Mouse (Mus musculus) bone marrow, adult 2 months (tissue): Measurements from ENCODE around the gene Gm10188. TPM values are rescaled to one million over a fixed set of nuclear protein-coding genes. Genes with fewer than 3 reads are reported as not detected.

Experiments used
- H3K27ac ChIP-seq: fragments of 200-500 bp; 2 replicates; pipeline ENCODE4 v1.5.1; 2012; ENCODE audit warnings: low read depth, mild to moderate bottlenecking, control low read depth, inconsistent platforms, low read length; ENCODE audit not compliant: control insufficient read depth, poor library complexity, insufficient read depth
- H3K4me1 ChIP-seq: fragments of 200-500 bp; 2 replicates; pipeline ENCODE4 v1.6.1; 2011; ENCODE audit warnings: low read length; ENCODE audit not compliant: control insufficient read depth, insufficient read depth
- H3K4me3 ChIP-seq: fragments of 200-500 bp; replicated peaks from 2 replicates; pipeline ENCODE3; 2011; ENCODE audit warnings: mild to moderate bottlenecking, low read depth, low read length, control low read depth; ENCODE audit not compliant: control insufficient read depth
- CTCF ChIP-seq: fragments of 200-500 bp; IDR thresholded peaks from 2 replicates; pipeline ENCODE4 v1.5.1; 2011; ENCODE audit warnings: low read length, control low read depth; ENCODE audit not compliant: control insufficient read depth, insufficient read depth
- POLR2A ChIP-seq: fragments of 200-500 bp; IDR thresholded peaks from 2 replicates; pipeline ENCODE4 v1.6.1; 2011; ENCODE audit warnings: low read depth, mild to moderate bottlenecking, control low read depth, low read length, borderline replicate concordance; ENCODE audit not compliant: control insufficient read depth
- WGBS: fragments of 180-500 bp; shearing (Covaris S2); methylation state at CpG from one replicate; pipeline ENCODE4 v1.1.7; 2018; 5-methylcytosine and 5-hydroxymethylcytosine counted together
- polyA plus RNA-seq: library from polyadenylated mRNA; stranded (reverse); fragments of >200 nt; gene quantifications from 2 replicates; pipeline ENCODE4 v1.2.4, GENCODE M21; 2011; ENCODE audit warnings: low replicate concordance; ENCODE audit not compliant: missing spikeins, insufficient read depth, insufficient read length

Gm10188 gene
- polyA plus RNA-seq, 1 experiment: not detected

DNA sequence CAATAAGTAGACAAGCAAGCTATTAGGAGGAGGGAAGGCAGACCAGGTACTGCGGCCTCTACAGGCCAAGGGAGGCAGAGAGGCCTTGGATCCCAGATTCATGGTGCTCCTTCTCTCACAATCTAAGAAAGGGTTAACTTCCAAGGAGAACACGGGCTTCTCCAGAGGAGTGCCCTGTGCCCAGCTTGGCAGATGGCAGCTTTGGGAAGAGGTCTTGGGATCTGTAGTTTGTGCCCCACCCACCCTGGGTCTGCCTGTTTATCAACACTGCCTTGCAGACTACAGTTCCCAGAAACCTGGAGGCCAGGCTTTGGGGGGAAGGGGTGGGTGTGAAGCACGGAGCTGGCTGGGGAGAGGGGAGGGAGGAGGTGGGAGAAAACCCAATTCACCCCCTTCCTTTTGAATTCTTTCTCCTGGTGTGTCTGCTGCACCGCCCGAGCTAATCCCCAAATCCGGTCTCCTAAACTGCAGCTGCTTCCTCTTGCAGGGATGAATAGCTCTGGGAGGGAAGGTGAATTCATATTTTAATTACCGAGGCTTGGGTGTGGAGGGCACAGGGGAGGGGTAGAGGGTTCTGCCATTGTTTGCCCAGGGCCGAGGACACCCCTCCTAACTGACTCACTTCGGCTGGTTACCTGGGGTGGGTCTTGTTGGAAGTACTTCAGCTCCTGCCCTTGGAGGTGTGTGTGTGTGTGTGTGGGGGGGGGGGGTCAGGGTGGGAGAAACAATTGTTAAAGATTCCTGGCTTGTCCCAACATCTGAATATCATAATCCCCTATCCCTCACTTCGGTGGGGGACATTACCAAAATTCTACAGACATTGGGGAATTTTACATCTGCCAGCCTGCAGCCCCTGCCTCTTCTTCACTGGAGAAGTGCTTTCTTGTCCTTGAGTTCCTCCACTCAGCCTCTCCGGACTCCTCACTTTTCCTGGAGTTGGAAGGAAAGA is 28.7 kb downstream of the Gm10188 start:
- no peak overlapping the region for H3K27ac ChIP-seq
- TF ChIP-seq CTCF: no peak
- no peak for TF ChIP-seq POLR2A
- H3K4me1 ChIP-seq: no peaks in the 10 kb centered on the region
- WGBS: 56% methylated on average over 11 of the region's 11 CpGs
- H3K4me3 ChIP-seq: no peak overlapping the region

DNA sequence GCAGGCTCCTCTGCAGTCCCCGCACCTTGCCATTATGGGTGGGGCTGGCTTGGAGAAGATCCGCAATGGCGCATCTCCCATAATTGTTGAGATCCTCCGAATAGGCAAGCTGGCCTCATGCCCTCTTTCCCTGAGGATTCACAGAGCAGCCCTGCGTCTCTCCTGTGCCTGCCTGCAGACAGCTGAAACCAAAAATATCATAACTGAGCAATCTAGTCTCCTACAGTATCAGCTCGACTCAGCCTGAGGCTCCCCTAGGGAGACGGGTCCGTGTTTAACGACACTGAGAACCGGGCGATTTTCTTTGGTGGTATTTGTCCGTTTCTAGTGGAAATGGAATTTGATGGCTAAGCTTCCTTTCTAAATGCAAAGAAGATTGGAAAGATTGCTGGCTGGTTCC is 29.6 kb downstream of the Gm10188 start:
- TF ChIP-seq CTCF (no peak), POLR2A (no peak)
- 36% methylated on average over 12 of the region's 12 CpGs for WGBS

DNA sequence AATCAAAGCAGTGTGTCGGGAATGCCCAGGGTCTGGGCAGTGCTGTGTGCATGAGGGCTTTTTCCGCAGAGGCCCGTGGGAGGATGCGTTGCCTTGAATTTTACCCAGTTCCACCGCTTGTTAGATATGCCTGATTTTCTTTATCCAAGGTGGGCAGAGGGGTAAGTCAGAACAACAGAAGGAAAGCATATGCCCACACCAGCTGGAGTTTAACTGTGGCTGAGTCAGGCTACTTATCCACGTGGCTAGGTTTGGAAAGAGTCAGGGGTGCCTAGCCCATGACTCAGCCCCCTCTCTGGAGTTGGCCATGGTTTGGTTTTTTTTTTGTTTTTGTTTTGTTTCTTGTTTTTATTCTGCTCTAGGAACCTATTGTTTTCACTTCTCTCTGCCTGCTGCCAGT is 30.3 kb downstream of the Gm10188 start:
- no peak overlapping the region for H3K27ac ChIP-seq
- H3K4me1 ChIP-seq: no peaks in the 10 kb centered on the region
- H3K4me3 ChIP-seq: no peak overlapping the region
- no peak for TF ChIP-seq CTCF
- TF ChIP-seq POLR2A: no peak
- WGBS: 84% methylated on average over 6 of the region's 6 CpGs

More for the DNA sequence above, 29.6 kb downstream of the Gm10188 start:
- H3K4me1 ChIP-seq: no peaks in the 10 kb centered on the region
- no peak overlapping the region for H3K27ac ChIP-seq
- no peak overlapping the region for H3K4me3 ChIP-seq

DNA sequence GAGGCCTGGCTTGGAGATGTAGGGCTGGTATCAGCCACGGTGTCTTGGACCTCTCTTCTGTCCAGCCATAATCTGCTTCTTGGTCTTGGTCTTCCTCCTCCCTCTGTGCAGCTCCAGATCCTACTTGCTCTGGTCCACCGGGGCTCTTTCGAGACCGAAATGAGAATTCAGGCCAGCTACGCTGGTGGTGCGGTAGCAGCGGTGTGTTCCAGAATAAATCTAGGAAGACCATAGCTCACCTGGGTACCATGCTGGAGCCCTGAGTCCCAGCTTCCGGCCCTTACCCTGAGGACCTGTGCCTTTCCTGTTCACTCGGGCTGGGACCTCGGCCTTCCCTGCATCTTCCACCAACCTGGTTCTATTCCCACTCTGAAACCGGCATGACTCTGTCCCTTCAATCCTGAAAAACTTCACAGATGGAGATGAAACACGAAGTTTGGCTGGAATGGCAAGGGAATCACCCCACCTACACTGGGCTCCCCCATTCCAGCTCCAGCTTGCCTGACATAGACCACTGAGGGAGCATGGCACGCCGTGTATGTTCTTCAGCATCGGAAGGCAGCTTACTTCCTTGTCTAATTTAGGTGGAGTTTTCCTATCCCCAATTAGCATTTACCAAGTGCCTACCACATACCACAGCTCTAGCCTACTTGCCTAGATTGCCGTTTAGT is 31.0 kb downstream of the Gm10188 start:
- TF ChIP-seq CTCF (no peak), POLR2A (no peak)
- Histone ChIP-seq H3K4me3 (no peak overlapping the region), H3K4me1 (no peaks in the 10 kb centered on the region), H3K27ac (no peak overlapping the region)
- 82% methylated on average over 16 of the region's 16 CpGs for WGBS

DNA sequence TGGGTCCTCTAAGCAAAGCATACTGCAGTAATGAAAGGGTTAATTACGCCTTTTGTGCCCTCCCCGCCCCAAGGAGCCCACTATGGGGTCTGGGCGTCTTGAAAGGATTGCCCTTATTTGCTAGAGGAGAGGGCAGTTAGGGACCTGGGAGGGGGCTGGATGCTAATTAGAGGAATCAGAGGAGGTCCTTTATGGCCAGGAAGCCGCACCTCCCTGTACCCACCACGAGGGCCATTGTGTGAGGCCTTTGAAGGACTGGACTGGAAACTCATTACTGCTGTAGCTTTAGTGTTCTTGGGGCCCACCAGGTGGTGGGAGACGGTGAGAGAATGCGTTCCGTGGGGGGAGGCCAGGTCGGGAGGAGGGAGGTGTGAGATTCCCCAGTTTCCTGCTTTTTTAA is 31.9 kb downstream of the Gm10188 start:
- Histone ChIP-seq H3K4me3 (no peak overlapping the region), H3K4me1 (no peaks in the 10 kb centered on the region), H3K27ac (no peak overlapping the region)
- 56% methylated on average over 9 of the region's 9 CpGs for WGBS
- TF ChIP-seq POLR2A (no peak), CTCF (no peak)

DNA sequence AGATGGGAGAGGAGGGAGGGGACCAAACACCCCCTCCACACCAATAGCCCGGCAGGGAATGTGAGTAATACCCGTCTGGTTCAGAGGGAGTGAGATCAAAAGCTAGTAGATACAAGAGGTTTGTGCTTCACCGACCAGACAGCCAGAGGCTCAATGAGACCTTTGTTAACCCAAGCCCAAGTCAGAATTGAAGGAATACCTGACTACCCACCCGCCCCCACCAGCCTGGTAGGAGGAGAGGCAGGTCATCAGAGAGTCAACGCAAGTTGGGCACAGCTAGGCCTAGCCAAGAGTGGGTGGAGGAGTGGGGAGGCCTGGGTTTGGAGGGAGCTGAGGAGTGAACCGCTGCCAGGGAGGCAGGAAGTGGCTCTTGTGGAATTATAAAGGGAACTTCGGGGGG is 33.2 kb downstream of the Gm10188 start:
- Histone ChIP-seq H3K4me3 (no peak overlapping the region), H3K27ac (no peak overlapping the region), H3K4me1 (no peaks in the 10 kb centered on the region)
- WGBS: 73% methylated on average over 7 of the region's 7 CpGs
- no peak for TF ChIP-seq CTCF
- TF ChIP-seq POLR2A: no peak

DNA sequence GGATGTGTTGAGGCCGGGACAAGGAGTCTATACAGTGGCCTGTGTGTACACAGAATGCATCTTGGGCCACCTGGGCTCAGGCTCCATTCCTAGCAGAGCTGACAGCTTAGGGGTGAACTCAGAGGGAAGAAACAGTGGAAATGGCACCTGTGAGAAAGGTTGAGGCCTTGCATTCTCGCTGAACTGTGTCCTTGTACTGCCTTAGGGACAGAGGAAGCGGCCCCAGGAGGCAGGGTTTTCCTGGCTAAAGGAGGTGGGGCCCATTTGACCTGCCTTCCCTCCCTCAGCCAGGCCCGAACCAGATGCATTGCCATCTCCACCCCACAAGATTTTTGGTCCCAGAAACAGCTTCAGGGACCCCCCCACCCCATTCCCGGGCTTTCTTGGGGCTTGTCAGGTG is 33.9 kb downstream of the Gm10188 start:
- no peak for TF ChIP-seq CTCF
- no peak for TF ChIP-seq POLR2A
- Histone ChIP-seq H3K4me3 (no peak overlapping the region), H3K27ac (no peak overlapping the region), H3K4me1 (no peaks in the 10 kb centered on the region)
- WGBS: 48% methylated on average over 5 of the region's 5 CpGs

DNA sequence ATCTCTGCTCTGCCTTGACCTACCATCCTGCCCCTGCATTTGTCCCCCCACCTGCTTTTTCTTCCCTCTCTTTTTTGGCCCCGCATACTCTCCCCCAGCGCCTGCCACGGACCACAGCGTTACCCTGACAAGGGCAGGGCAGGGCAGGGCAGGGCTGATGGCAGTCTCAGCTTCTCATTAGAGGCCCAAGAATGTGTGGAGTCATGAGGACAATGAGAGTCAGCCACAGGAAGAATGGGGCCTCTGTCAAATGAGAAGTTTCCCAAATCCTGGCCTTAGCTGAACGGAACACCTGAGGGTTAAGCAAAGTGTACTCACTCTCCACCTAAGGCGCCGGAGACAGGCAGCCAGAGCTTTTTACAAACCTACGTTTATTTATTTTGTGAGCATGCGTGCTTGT is 34.5 kb downstream of the Gm10188 start:
- TF ChIP-seq CTCF: no peak
- H3K4me1 ChIP-seq: no peaks in the 10 kb centered on the region
- 72% methylated on average over 9 of the region's 9 CpGs for WGBS
- no peak overlapping the region for H3K4me3 ChIP-seq
- no peak overlapping the region for H3K27ac ChIP-seq
